Mouse (Mus musculus) forebrain, embryonic 13.5 days (tissue): Measurements from ENCODE around the gene Got2. TPM values are rescaled to one million over a fixed set of nuclear protein-coding genes. Genes with fewer than 3 reads are reported as not detected.
"Not testable (repeated sequence)": the region's sequence is repeated elsewhere in the genome, so short reads cannot be mapped to it uniquely, and the experiment has no call there.

Experiments
- ATAC-seq: fragments of 200-750 bp; cut with Nextera tagmentation; 2 replicates; pipeline ENCODE4 v1.8.0; 2017
- H3K27ac ChIP-seq: fragments of 300-500 bp; sonication (generic); 2 replicates; pipeline ENCODE4 v1.5.1; 2015; ENCODE audit warnings: inconsistent platforms, mild to moderate bottlenecking, moderate library complexity
- H3K27me3 ChIP-seq: fragments of 300-500 bp; sonication (generic); 2 replicates; pipeline ENCODE4 v1.6.1; 2015; ENCODE audit warnings: mild to moderate bottlenecking, inconsistent platforms
- H3K36me3 ChIP-seq: fragments of 300-500 bp; sonication (generic); 2 replicates; pipeline ENCODE4 v1.6.1; 2015; ENCODE audit warnings: mild to moderate bottlenecking, inconsistent platforms; ENCODE audit not compliant: poor library complexity, severe bottlenecking
- H3K4me1 ChIP-seq: fragments of 300-500 bp; sonication (generic); 2 replicates; pipeline ENCODE4 v1.6.1; 2015; ENCODE audit warnings: inconsistent platforms
- H3K4me2 ChIP-seq: fragments of 300-500 bp; sonication (generic); 2 replicates; pipeline ENCODE4 v1.6.1; 2015; ENCODE audit warnings: inconsistent platforms, mild to moderate bottlenecking, moderate library complexity
- H3K4me3 ChIP-seq: fragments of 300-500 bp; sonication (generic); 2 replicates; pipeline ENCODE4 v1.5.1; 2015; ENCODE audit warnings: mild to moderate bottlenecking, inconsistent platforms
- H3K9ac ChIP-seq: fragments of 300-500 bp; sonication (generic); 2 replicates; pipeline ENCODE4 v1.6.1; 2015; ENCODE audit warnings: mild to moderate bottlenecking, inconsistent platforms
- H3K9me3 ChIP-seq: fragments of 300-500 bp; sonication (generic); replicated peaks from 2 replicates; pipeline ENCODE4 v1.6.1; 2016; ENCODE audit warnings: inconsistent platforms
- WGBS: fragments of 180-500 bp; shearing (Covaris S2); methylation state at CpG from one replicate; pipeline ENCODE4 v1.1.7; 2015; 5-methylcytosine and 5-hydroxymethylcytosine counted together
- polyA plus RNA-seq: library from polyadenylated mRNA; unstranded; fragments of >200 nt; fragmentation: Nextera tagmentation; extraction: Ambion mirVana; gene quantifications from 2 replicates; pipeline ENCODE4 v1.2.1, GENCODE M21; 2015

Got2 gene
- polyA plus RNA-seq, 1 experiment from 2014 or later = 150 TPM

GRCm38 (mm10) chr8:95835891-95836290 lies 52.5 kb downstream of the Got2 start:
- Histone ChIP-seq H3K9me3 (no peaks in the 10 kb centered on the region), H3K4me2 (no peak overlapping the region), H3K27me3 (no peaks in the 10 kb centered on the region), H3K27ac (no peak overlapping the region), H3K9ac (no peak overlapping the region), H3K4me1 (peaks cover 10% of the 10 kb centered on the region), H3K36me3 (peaks cover 35% of the 10 kb centered on the region), H3K4me3 (no peak overlapping the region)
- 72% methylated on average over 4 of the region's 4 CpGs for WGBS
- no peak for ATAC-seq

DNA sequence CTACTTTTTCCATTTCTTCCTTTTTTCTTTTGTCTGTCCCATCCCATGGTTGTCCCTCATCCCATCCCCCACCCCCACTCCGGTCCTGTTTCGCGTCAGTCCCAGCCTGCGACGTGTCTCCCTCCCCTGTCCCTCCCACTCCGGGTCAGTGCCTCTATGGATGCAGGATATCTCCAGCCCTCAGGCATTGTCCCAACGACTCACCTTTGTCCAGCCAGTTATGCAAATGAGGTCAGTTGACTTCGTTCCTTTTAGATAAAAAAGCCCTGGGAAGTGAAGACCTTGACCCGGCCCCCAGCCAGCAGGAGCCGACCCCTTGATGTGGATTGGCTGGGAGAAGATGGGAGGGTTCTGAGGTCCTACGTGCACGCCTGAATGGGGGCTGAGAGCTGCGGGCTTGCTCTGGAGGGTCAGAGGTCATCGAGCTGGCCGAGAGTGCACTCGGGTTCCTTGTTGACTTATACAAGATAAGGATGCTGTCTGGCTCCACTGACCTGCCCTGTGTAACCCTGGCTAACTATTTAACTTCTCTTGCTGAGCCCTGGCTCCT lies 54.8 kb downstream of the Got2 start:
- Histone ChIP-seq H3K4me3 (peak overlapping the region; percentile 22), H3K4me1 (peaks cover 10% of the 10 kb centered on the region), H3K36me3 (peaks cover 14% of the 10 kb centered on the region; the same call in 1 of the 2 replicates), H3K27ac (no peak overlapping the region), H3K9me3 (no peaks in the 10 kb centered on the region), H3K9ac (peak overlapping the region; percentile 43), H3K27me3 (no peaks in the 10 kb centered on the region), H3K4me2 (peak overlapping the region; percentile 49)
- peak; percentile 46 for ATAC-seq
- WGBS = 1% methylated on average over 16 of the region's 16 CpGs

- ATAC-seq = peak; percentile 80
- Histone ChIP-seq H3K9ac (peak overlapping the region; percentile 43), H3K4me3 (peak overlapping the region; percentile 22), H3K4me2 (peak overlapping the region; percentile 49), H3K9me3 (no peaks in the 10 kb centered on the region), H3K36me3 (peaks cover 14% of the 10 kb centered on the region; the same call in 1 of the 2 replicates), H3K4me1 (peaks cover 10% of the 10 kb centered on the region), H3K27me3 (no peaks in the 10 kb centered on the region), H3K27ac (no peak overlapping the region)
- 17% methylated on average over 16 of the region's 16 CpGs for WGBS
Measured at GRCm38 (mm10) chr8:95832603-95833434, 55.5 kb downstream of the Got2 start.

GRCm38 (mm10) chr8:95830144-95830543 lies 58.2 kb downstream of the Got2 start:
- no peaks in the 10 kb centered on the region for H3K36me3 ChIP-seq
- no peaks in the 10 kb centered on the region for H3K27me3 ChIP-seq
- H3K9ac ChIP-seq = no peak overlapping the region
- no peak overlapping the region for H3K27ac ChIP-seq
- no peak for ATAC-seq
- no peak overlapping the region for H3K4me2 ChIP-seq
- H3K9me3 ChIP-seq = no peaks in the 10 kb centered on the region
- WGBS = 71% methylated on average over 3 of the region's 3 CpGs
- H3K4me3 ChIP-seq = no peak overlapping the region
- peaks cover 10% of the 10 kb centered on the region for H3K4me1 ChIP-seq

- not testable (repeated sequence) for H3K9ac ChIP-seq, H3K36me3 ChIP-seq, H3K27me3 ChIP-seq, H3K4me2 ChIP-seq, ATAC-seq, H3K4me3 ChIP-seq, H3K27ac ChIP-seq, H3K4me1 ChIP-seq, H3K9me3 ChIP-seq
- 72% methylated on average over 25 of the region's 25 CpGs for WGBS
Measured at GRCm38 (mm10) chr8:95825162-95825561, 63.2 kb downstream of the Got2 start, which contains the start of gene Sap18b. Gene Sap18b (plus strand): TSS chr8:95825346.

GRCm38 (mm10) chr8:95822699-95823098 lies 65.6 kb downstream of the Got2 start:
- ATAC-seq = no peak
- 86% methylated on average over 3 of the region's 3 CpGs for WGBS

DNA sequence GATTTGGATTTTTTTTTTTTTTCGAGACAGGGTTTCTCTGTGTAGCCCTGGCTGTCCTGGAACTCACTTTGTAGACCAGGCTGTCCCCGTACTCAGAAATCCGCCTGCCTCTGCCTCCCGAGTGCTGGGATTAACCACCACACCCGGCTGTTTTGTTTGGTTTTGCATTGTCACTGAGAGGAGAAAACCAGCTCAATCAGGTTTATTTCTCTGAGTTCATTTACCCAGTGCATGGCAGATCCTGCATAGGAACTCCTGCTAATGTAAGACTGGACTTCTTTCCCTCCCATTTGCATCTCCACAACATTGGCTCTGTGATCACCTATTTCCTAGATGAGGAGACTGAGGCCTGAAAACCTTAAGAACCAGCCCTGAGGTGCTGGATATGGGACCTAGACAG lies 66.3 kb downstream of the Got2 start:
- 89% methylated on average over 5 of the region's 5 CpGs for WGBS
- Histone ChIP-seq H3K9me3 (no peaks in the 10 kb centered on the region), H3K9ac (no peak overlapping the region), H3K27me3 (no peaks in the 10 kb centered on the region), H3K4me1 (no peaks in the 10 kb centered on the region), H3K27ac (no peak overlapping the region), H3K4me3 (no peak overlapping the region), H3K4me2 (no peak overlapping the region), H3K36me3 (no peaks in the 10 kb centered on the region)
- ATAC-seq = no peak

More at GRCm38 (mm10) chr8:95822699-95823098, 65.6 kb downstream of the Got2 start:
- Histone ChIP-seq H3K27ac (no peak overlapping the region), H3K4me1 (no peaks in the 10 kb centered on the region), H3K9ac (no peak overlapping the region), H3K4me3 (no peak overlapping the region), H3K27me3 (no peaks in the 10 kb centered on the region), H3K36me3 (no peaks in the 10 kb centered on the region), H3K4me2 (no peak overlapping the region), H3K9me3 (no peaks in the 10 kb centered on the region)

DNA sequence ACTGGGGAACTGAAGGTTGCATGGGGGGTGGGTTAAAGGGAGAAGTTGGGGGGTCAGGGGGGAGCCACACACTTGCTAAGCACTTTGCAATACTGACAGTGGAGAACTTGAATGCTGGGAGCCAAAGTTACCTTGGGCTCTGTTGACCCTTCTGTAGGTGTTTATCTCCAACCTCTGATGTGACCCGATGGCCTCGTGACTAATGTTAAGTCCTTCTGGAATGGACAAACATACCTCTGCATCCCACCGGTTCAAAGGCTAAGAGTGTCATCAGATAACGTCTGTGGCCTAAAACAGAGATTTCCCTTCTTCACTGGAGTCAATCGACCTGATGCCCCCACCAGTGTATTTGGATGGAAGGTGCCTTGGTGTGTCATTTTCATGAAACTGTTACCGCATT lies 67.1 kb downstream of the Got2 start:
- Histone ChIP-seq H3K4me3 (no peak overlapping the region), H3K9ac (no peak overlapping the region), H3K27ac (no peak overlapping the region), H3K36me3 (no peaks in the 10 kb centered on the region), H3K4me1 (no peaks in the 10 kb centered on the region), H3K4me2 (no peak overlapping the region), H3K9me3 (no peaks in the 10 kb centered on the region), H3K27me3 (no peaks in the 10 kb centered on the region)
- no peak for ATAC-seq
- 94% methylated on average over 6 of the region's 6 CpGs for WGBS

GRCm38 (mm10) chr8:95818211-95818610 lies 70.1 kb downstream of the Got2 start:
- ATAC-seq = no peak
- Histone ChIP-seq H3K9me3 (no peaks in the 10 kb centered on the region), H3K9ac (no peak overlapping the region), H3K27me3 (no peaks in the 10 kb centered on the region), H3K4me1 (no peaks in the 10 kb centered on the region), H3K36me3 (no peaks in the 10 kb centered on the region), H3K27ac (no peak overlapping the region), H3K4me2 (no peak overlapping the region), H3K4me3 (no peak overlapping the region)
- WGBS = 71% methylated on average over 1 of the region's 1 CpGs

DNA sequence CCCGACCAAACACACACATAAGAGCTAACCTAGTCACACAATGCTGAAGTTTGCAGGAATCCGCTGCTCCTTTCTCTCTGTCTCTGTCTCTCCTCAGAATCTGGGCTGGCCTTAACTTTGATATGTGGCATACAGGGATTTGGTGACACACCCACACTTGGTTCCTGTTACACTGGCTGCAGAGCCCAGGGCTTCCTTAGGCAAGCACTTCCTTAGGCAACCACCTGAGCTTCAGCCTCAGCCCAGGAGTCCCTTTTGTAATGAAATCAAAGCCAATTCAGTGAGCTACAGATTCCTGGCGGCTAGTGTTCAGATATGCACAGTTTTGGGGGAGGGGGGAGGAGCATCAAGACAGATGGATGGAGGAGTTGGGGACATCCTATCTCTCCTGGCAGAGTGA lies 70.8 kb downstream of the Got2 start:
- ATAC-seq = no peak
- no peaks in the 10 kb centered on the region for H3K4me1 ChIP-seq
- WGBS = 59% methylated on average over 3 of the region's 3 CpGs
- no peak overlapping the region for H3K4me2 ChIP-seq
- no peaks in the 10 kb centered on the region for H3K36me3 ChIP-seq
- H3K27me3 ChIP-seq = no peaks in the 10 kb centered on the region
- no peaks in the 10 kb centered on the region for H3K9me3 ChIP-seq
- H3K9ac ChIP-seq = no peak overlapping the region
- no peak overlapping the region for H3K27ac ChIP-seq
- no peak overlapping the region for H3K4me3 ChIP-seq

GRCm38 (mm10) chr8:95816044-95816708 lies 72.2 kb downstream of the Got2 start:
- Histone ChIP-seq H3K27me3 (no peaks in the 10 kb centered on the region), H3K4me1 (no peaks in the 10 kb centered on the region), H3K4me3 (no peak overlapping the region), H3K4me2 (no peak overlapping the region), H3K27ac (no peak overlapping the region), H3K36me3 (no peaks in the 10 kb centered on the region), H3K9me3 (no peaks in the 10 kb centered on the region), H3K9ac (no peak overlapping the region)
- ATAC-seq = no peak
- 55% methylated on average over 6 of the region's 6 CpGs for WGBS
